Mouse (Mus musculus) MEL (cell line): Measurements from ENCODE around the gene Prickle1. TPM values are rescaled to one million over a fixed set of nuclear protein-coding genes. Genes with fewer than 3 reads are reported as not detected.

Experiments
- DNase-seq: peaks from one replicate; pipeline ENCODE4 v3.0.0; 2011; ENCODE audit warnings: low read depth, low spot score
- H3K27ac ChIP-seq: 2 replicates; pipeline ENCODE4 v1.5.1; 2012; ENCODE audit warnings: low read depth, mild to moderate bottlenecking, control low read depth, low read length, moderate library complexity; ENCODE audit not compliant: control insufficient read depth
- H3K27me3 ChIP-seq, 2 experiments: fragments of 150-350 bp in 1 of 2; sonication (generic) in 1 of 2; 2 replicates each; pipeline ENCODE4 v1.6.1; 2012; ENCODE audit warnings: low read length in 2 of 2, mild to moderate bottlenecking in 2 of 2, improper control_type of control experiment in 1 of 2, moderate library complexity in 1 of 2; ENCODE audit not compliant: insufficient read depth in 2 of 2, control insufficient read depth in 1 of 2
- H3K36me3 ChIP-seq, 2 experiments: 2 replicates each; pipeline ENCODE4 v1.6.1; 2012 to 2014; ENCODE audit warnings: low read length in 2 of 2, improper control_type of control experiment in 1 of 2, inconsistent platforms in 1 of 2, mild to moderate bottlenecking in 1 of 2; ENCODE audit not compliant: insufficient read depth in 2 of 2, control insufficient read depth in 1 of 2
- H3K4me1 ChIP-seq, 2 experiments: fragments of 150-350 bp in 1 of 2; sonication (generic) in 1 of 2; 2 replicates each; pipeline ENCODE4 v1.6.1; 2012; ENCODE audit warnings: low read length in 2 of 2, improper control_type of control experiment in 1 of 2, mild to moderate bottlenecking in 1 of 2; ENCODE audit not compliant: insufficient read depth in 2 of 2, control insufficient read depth in 1 of 2
- H3K4me3 ChIP-seq, 2 experiments: fragments of 150-350 bp in 1 of 2; sonication (generic) in 1 of 2; 2 replicates each; pipeline ENCODE4 v1.5.1; 2012; ENCODE audit warnings: low read depth in 2 of 2, low read length in 2 of 2, mild to moderate bottlenecking in 2 of 2, moderate library complexity in 2 of 2, control low read depth in 1 of 2, improper control_type of control experiment in 1 of 2; ENCODE audit not compliant: control insufficient read depth in 1 of 2, insufficient read depth in 1 of 2
- H3K79me2 ChIP-seq: 2 replicates; pipeline ENCODE4 v1.6.1; 2012; ENCODE audit warnings: mild to moderate bottlenecking, low read length, moderate library complexity; ENCODE audit not compliant: control insufficient read depth, poor library complexity, insufficient read depth
- H3K9ac ChIP-seq: 2 replicates; pipeline ENCODE4 v1.6.1; 2012; ENCODE audit warnings: low read depth, mild to moderate bottlenecking, control low read depth, low read length, moderate library complexity; ENCODE audit not compliant: control insufficient read depth, poor library complexity, severe bottlenecking
- H3K9me3 ChIP-seq: fragments of 150-350 bp; sonication (generic); replicated peaks from 2 replicates; pipeline ENCODE4 v1.6.1; 2012; ENCODE audit warnings: mild to moderate bottlenecking, low read length, improper control_type of control experiment, moderate library complexity; ENCODE audit not compliant: insufficient read depth
- BHLHE40 ChIP-seq: IDR thresholded peaks from 2 replicates; pipeline ENCODE4 v1.6.1; 2012; ENCODE audit warnings: low read depth, mild to moderate bottlenecking, inconsistent platforms, low read length, improper control_type of control experiment, borderline replicate concordance
- CHD1 ChIP-seq: IDR thresholded peaks from 2 replicates; pipeline ENCODE4 v1.6.1; 2012; ENCODE audit warnings: low read depth, mild to moderate bottlenecking, inconsistent platforms, low read length, improper control_type of control experiment
- CHD2 ChIP-seq: IDR thresholded peaks from 2 replicates; pipeline ENCODE4 v1.6.1; 2011; ENCODE audit warnings: low read length, improper control_type of control experiment
- E2F4 ChIP-seq: IDR thresholded peaks from 2 replicates; pipeline ENCODE4 v1.6.1; 2011; ENCODE audit warnings: low read depth, low read length, improper control_type of control experiment, borderline replicate concordance
- ELF1 ChIP-seq: IDR thresholded peaks from 2 replicates; pipeline ENCODE4 v1.6.1; 2014; ENCODE audit warnings: low read depth, mild to moderate bottlenecking, inconsistent platforms, low read length, improper control_type of control experiment, moderate library complexity
- EP300 ChIP-seq, 2 experiments: IDR thresholded peaks; 2 replicates each; pipeline ENCODE4 v1.6.1; 2011; ENCODE audit warnings: improper control_type of control experiment in 2 of 2, low read length in 2 of 2, low read depth in 1 of 2, mild to moderate bottlenecking in 1 of 2
- ETS1 ChIP-seq: IDR thresholded peaks from 2 replicates; pipeline ENCODE4 v1.6.1; 2012; ENCODE audit warnings: low read depth, mild to moderate bottlenecking, inconsistent platforms, low read length, improper control_type of control experiment, moderate library complexity
- GABPA ChIP-seq: IDR thresholded peaks from 2 replicates; pipeline ENCODE4 v1.6.1; 2012; ENCODE audit warnings: low read depth, mild to moderate bottlenecking, inconsistent platforms, low read length, improper control_type of control experiment, moderate library complexity
- GATA1 ChIP-seq: IDR thresholded peaks from 2 replicates; pipeline ENCODE4 v1.6.1; 2011; ENCODE audit warnings: low read depth, low read length, improper control_type of control experiment
- KAT2A ChIP-seq: conservative IDR thresholded peaks from 2 replicates; pipeline ENCODE4 v1.6.1; 2012; ENCODE audit warnings: low read depth, low read length, improper control_type of control experiment, inconsistent platforms
- MAFK ChIP-seq: IDR thresholded peaks from 2 replicates; pipeline ENCODE4 v1.6.1; 2011; ENCODE audit warnings: low read depth, mild to moderate bottlenecking, low read length, improper control_type of control experiment, borderline replicate concordance
- MAX ChIP-seq: IDR thresholded peaks from 2 replicates; pipeline ENCODE4 v1.6.1; 2011; ENCODE audit warnings: low read length, improper control_type of control experiment
- MAZ ChIP-seq: IDR thresholded peaks from 2 replicates; pipeline ENCODE4 v1.6.1; 2012; ENCODE audit warnings: low read depth, mild to moderate bottlenecking, inconsistent platforms, low read length, improper control_type of control experiment
- MXI1 ChIP-seq: IDR thresholded peaks from 2 replicates; pipeline ENCODE4 v1.6.1; 2011; ENCODE audit warnings: mild to moderate bottlenecking, low read depth, low read length, improper control_type of control experiment
- MYC ChIP-seq: IDR thresholded peaks from 2 replicates; pipeline ENCODE4 v1.6.1; 2011; ENCODE audit warnings: low read depth, mild to moderate bottlenecking, low read length, improper control_type of control experiment, moderate library complexity
- NELFE ChIP-seq: IDR thresholded peaks from 2 replicates; pipeline ENCODE4 v1.6.1; 2011; ENCODE audit warnings: low read depth, low read length, improper control_type of control experiment
- NRF1 ChIP-seq: IDR thresholded peaks from 2 replicates; pipeline ENCODE4 v1.6.1; 2014; ENCODE audit warnings: low read depth, mild to moderate bottlenecking, inconsistent platforms, low read length, improper control_type of control experiment, moderate library complexity; ENCODE audit not compliant: poor library complexity, insufficient read depth, severe bottlenecking
- POLR2A ChIP-seq, 2 experiments: IDR thresholded peaks; 2 replicates each; pipeline ENCODE4 v1.6.1; 2011 to 2012; ENCODE audit warnings: low read length in 2 of 2, mild to moderate bottlenecking in 2 of 2, control low read depth in 1 of 2, improper control_type of control experiment in 1 of 2, low read depth in 1 of 2, moderate library complexity in 1 of 2; ENCODE audit not compliant: control insufficient read depth in 1 of 2, insufficient read depth in 1 of 2, poor library complexity in 1 of 2
- RAD21 ChIP-seq: IDR thresholded peaks from 2 replicates; pipeline ENCODE4 v1.6.1; 2011; ENCODE audit warnings: mild to moderate bottlenecking, low read depth, low read length, improper control_type of control experiment
- RCOR1 ChIP-seq: IDR thresholded peaks from 2 replicates; pipeline ENCODE4 v1.6.1; 2012; ENCODE audit warnings: low read depth, mild to moderate bottlenecking, inconsistent platforms, low read length, improper control_type of control experiment
- TAL1 ChIP-seq: IDR thresholded peaks from 2 replicates; pipeline ENCODE4 v1.6.1; 2012; ENCODE audit warnings: mild to moderate bottlenecking, inconsistent platforms, low read length, moderate library complexity, mixed read lengths
- TBP ChIP-seq: IDR thresholded peaks from 2 replicates; pipeline ENCODE4 v1.8.0; 2011; ENCODE audit warnings: low read depth, low read length, improper control_type of control experiment
- USF1 ChIP-seq: IDR thresholded peaks from 2 replicates; pipeline ENCODE4 v1.6.1; 2014; ENCODE audit warnings: low read depth, mild to moderate bottlenecking, inconsistent platforms, low read length, improper control_type of control experiment, moderate library complexity
- ZC3H11A ChIP-seq: IDR thresholded peaks from 2 replicates; pipeline ENCODE4 v1.6.1; 2012; ENCODE audit warnings: low read depth, mild to moderate bottlenecking, inconsistent platforms, low read length, improper control_type of control experiment
- ZNF384 ChIP-seq: IDR thresholded peaks from 2 replicates; pipeline ENCODE4 v1.6.1; 2012; ENCODE audit warnings: low read depth, mild to moderate bottlenecking, inconsistent platforms, low read length, improper control_type of control experiment
- polyA plus RNA-seq, 2 experiments: library from polyadenylated mRNA; stranded (reverse) in 1 of 2; unstranded in 1 of 2; fragments of >175 nt in 1 of 2; fragments of >200 nt in 1 of 2; gene quantifications; 2 replicates each; pipeline versions ENCODE4 v1.2.1 to v1.2.4; 2012; ENCODE audit warnings: low replicate concordance in 2 of 2, low read depth in 1 of 2; ENCODE audit not compliant: insufficient read length in 2 of 2, insufficient read depth in 1 of 2, missing spikeins in 1 of 2
- total RNA-seq: library from RNA; depleted of rRNA; stranded (reverse); fragments of 300-350 nt; gene quantifications from 2 replicates; pipeline ENCODE4 v1.2.3, GENCODE M21; 2012

Gene Prickle1
- total and polyA plus RNA-seq, 3 experiments = 0.08 TPM; not detected in 2

DNA sequence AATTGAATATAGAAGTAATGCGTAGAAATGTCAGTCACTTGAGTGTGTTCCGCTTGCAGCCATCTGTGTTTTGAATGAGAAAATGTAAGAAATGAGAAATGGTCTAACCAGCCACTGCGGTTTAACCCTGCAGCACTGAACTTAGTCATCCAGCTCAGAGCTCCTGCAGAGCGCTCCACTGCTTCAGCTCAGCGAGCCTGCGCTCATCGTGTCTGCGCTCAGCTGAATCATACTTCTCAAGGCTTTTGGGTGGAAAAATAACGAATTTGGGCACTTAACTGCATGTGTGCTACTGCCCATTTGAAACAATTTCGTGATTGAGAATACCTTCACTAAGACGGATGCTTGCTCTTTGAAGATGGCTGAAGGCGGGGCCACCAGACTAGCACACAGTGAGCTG, 124.0 kb downstream of the Prickle1 start:
- Histone ChIP-seq H3K9me3 (no peaks in the 10 kb centered on the region), H3K4me3 (no peak overlapping the region), H3K27me3 (no peaks in the 10 kb centered on the region), H3K27ac (no peak overlapping the region), H3K4me1 (no peaks in the 10 kb centered on the region), H3K36me3 (peaks cover 0 to 14% of the 10 kb centered on the region in 2 experiments; a peak in 3 of 4 replicates), H3K79me2 (no peaks in the 10 kb centered on the region; the same call in 1 of the 2 replicates), H3K9ac (no peak overlapping the region)
- DNase-seq = no peak
- TF ChIP-seq TBP (no peak), CHD2 (no peak), ELF1 (no peak), RAD21 (no peak), KAT2A (no peak), ZC3H11A (no peak), NRF1 (no peak), E2F4 (no peak), MAX (no peak), TAL1 (no peak), NELFE (no peak), RCOR1 (no peak), MAZ (no peak), CHD1 (no peak), GABPA (no peak)

DNA sequence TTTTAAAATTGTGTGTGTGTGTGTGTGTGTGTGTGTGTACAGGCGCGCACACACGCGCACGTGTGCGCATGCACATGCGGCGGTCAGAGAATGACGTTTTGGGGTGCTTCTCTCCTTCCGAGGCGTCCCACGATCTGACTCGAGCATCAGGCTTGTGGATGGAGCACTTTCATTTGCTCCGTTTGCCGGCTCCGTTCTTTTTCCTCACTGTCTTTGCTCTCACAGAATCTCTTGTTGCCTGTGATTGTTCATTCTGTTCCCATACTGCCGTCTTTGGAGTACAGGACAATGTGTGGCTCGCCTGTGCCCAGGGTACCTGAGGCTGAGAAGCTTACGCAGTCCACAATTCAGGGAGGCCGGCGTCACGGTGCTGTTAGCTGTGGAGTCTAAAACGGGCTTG, 134.6 kb downstream of the Prickle1 start:
- H3K4me3 ChIP-seq = no peak overlapping the region
- no peak overlapping the region for H3K9ac ChIP-seq
- H3K79me2 ChIP-seq = no peaks in the 10 kb centered on the region
- peaks cover 0 to 16% of the 10 kb centered on the region in 2 experiments; a peak in 2 of 4 replicates for H3K36me3 ChIP-seq
- no peak overlapping the region for H3K27ac ChIP-seq
- no peaks in the 10 kb centered on the region; a peak in 1 of 4 replicates for H3K4me1 ChIP-seq
- H3K27me3 ChIP-seq = no peaks in the 10 kb centered on the region
- H3K9me3 ChIP-seq = no peaks in the 10 kb centered on the region
- no peak for DNase-seq
- no peak for TF ChIP-seq GABPA
- TF ChIP-seq BHLHE40 = no peak
- no peak for TF ChIP-seq TAL1
- TF ChIP-seq CHD2 = no peak
- no peak for TF ChIP-seq MYC
- TF ChIP-seq MXI1 = no peak
- TF ChIP-seq GATA1 = no peak
- no peak for TF ChIP-seq EP300 (IDR thresholded peaks at IDR 0.05; ENCODE audit: low read depth in 1 of 2, low read length in 2 of 2)
- TF ChIP-seq ETS1 = no peak
- TF ChIP-seq MAX = no peak
- TF ChIP-seq MAFK = no peak
- no peak for TF ChIP-seq POLR2A (IDR thresholded peaks at IDR 0.05; ENCODE audit: control insufficient read depth in 1 of 2, insufficient read depth in 1 of 2, low read depth in 1 of 2, low read length in 2 of 2, poor library complexity in 1 of 2)
- no peak for TF ChIP-seq ZNF384
- TF ChIP-seq USF1 = no peak
- no peak for TF ChIP-seq ZC3H11A
